Mouse (Mus musculus): ENCODE measurements around the gene Majin.
A peak's percentile ranks its signal among the peaks of the same experiment; 100 is the strongest.

Majin gene

DNA sequence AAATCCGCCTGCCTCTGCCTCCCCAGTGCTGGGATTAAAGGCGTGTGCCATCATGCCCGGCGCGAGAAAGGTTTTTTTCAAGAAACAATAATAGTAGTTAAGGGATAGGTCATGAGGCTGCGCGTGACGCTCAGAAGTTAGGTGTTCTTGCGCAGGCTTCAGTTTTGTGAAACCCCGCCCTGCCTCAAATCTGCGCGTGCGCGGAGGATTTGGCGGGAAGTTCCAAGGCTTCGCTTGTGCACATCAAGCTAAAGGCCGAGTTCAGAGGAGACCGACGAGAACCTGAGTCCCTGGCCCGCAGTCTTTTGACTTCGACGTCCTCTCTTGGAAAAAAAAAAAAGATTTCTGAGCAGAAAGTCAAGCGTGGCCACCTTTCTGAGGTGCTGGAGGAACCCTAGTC, at the start of gene Majin:
TSS of gene Majin (plus strand) at position 258 of the 400 bp plus-strand sequence.
- DNase-seq: no peak

GRCm38 (mm10) chr19:6136397-6136796, 47.8 kb upstream of the Majin start:
- DNase-seq: no peak

DNA sequence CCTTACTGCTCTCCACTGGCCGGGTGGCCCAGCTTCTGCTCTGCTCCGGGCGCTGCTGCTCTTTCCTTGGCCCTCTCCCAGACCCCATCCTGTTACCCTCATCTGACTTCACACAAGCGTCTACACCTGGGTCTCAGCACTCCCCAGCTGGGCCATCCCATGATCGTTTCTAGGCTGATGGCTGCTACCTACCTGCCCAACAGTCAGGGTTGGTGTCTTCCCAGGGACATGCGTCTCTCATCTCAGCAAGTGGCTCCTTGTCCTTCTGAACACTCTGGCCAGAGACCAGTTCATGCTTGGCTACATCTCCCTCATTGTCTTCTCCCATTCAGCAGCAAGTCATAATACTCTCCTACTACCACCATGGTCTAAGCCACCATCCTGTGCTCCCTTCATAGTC, 44.5 kb upstream of the Majin start:
- no peak for DNase-seq

GRCm38 (mm10) chr19:6140374-6140677, 43.9 kb upstream of the Majin start:
- DNase-seq: no peak

DNA sequence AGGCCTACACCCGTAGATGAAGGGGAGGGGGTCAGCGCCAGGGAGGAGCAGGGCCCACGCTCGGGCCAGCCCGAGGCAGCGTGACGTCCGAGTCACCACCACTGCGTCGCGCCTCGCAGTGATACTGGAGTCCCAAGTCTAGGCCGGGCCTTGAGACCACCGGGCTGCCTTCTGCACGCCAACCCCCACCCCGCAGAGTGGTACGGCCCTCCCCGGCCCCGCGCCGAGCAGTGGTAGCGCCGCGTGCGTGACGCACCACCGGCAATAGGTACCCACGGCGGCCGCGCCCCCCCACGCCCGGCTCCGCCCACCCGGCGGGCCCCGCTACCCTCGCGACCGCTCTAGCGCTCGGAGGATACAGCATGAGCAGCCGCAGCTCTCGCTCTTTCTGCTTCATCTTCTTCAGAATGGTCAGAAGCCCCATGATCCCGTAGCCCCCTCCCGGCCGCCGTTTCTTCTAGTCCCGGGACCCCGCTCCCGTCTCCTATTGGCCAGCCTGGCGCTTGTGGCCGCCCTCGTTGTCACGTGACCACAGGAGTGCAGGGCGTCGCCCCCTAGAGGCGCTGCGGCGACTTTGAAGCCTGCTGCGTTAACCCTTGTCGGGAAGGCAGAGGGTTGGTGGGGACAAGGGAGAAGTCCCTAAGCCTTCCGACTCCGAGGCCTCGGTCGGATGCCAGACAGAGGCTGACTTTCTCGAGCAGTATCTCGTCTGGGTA, 43.4 kb upstream of the Majin start, which contains the start of gene Batf2:
TSS of gene Batf2 (plus strand) at position 306 of the 716 bp plus-strand sequence.
- DNase-seq: peak; percentile 93

DNA sequence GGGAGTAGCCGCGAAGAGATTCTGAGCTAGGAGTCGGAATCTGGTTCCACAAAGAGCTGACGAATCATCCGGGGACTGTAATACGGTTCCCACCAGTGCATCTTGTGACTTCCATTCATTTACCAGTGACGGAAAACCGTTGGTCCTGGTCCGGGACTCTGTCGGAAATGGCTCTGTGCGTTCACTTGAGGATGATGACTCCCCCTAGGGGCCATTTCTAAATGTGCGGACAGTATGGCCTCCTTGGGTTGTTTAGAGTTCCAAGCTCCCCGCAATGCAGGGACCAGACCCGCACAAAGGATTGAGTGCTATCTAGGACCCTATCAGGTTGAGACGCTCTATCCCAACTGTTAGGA, 42.8 kb upstream of the Majin start, which contains the start of gene Arl2:
TSS of gene Arl2 (minus strand) at position 155 of the 356 bp plus-strand sequence.
- peak; percentile 74 for DNase-seq

DNA sequence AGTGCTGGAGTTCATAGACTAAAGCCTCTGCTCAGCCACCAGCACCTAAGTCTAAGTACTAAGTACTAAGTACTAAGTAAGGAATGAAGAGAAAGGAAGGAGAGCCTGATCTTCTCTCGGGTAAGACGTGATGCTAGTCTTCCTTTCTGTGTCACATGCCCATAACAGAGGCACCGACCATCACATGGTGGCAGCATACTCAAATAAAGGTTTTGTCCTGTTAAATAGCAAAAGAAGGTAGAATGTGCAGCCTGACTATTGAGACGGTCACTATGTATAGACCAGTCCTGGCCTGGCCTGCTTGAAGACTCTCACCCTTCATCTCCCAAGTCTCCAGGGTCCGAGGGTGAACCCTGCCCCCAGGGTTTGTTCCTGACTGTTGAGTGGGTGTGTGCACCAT, 39.3 kb upstream of the Majin start:
- no peak for DNase-seq

DNA sequence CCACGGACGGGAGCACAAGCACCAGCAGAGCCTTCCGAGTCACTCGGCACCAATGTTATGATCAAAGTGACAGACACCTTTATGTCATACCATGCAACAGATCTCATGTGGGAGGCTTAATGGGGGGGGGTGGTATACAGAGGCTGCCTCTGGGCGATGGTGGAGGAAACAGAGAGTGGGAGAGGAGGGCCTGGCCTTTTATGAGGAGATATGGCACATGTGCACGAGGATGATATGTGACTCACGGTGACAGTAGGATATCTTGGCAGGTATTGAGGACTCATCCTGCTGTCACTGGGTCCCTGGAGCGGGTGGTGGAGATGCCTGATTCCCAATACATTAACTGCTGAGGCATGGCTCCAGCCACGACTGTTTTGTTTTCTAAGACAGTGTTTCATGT, 29.0 kb upstream of the Majin start:
- DNase-seq: no peak

DNA sequence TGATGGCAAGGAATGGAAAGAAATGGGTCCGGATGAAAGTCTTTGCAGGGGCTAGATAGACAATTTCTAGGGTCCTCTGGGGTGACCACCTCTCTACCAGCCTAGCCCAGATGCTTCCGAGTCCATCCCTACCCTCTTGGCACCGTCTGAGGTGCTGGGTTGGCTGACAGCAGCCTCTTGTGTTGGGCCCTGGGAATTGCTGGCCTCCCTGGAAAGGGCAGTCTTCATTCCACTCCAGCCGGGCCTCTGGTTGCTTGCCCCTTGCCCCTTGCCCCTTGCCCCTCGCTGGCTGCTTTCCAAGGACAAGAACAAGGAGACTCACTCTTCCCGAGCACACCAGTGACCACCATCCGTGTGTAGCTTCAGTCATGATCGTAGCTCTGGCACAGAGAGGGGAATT, 27.8 kb upstream of the Majin start:
- DNase-seq: no peak

DNA sequence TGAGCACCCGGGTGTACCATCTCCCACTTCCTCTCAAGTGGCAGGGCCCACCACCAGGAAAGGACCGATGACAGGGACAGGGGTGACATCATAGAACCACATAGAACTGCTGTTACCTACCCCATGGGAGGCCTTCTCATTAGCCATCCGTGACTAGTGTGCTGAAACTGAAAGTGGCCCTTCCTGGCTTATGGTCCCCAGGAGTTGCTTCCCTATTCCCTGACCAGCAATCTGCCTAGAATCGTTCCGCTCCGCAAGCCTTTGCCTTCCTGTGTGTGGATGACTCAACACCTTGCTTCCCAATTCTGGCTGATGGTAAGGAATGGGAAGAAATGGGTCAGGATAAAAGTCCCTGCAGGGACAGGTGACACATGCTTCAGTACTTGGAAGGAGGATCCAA, 27.0 kb upstream of the Majin start:
- DNase-seq: no peak

- DNase-seq: no peak
Measured at GRCm38 (mm10) chr19:6163872-6164547, 20.2 kb upstream of the Majin start.

GRCm38 (mm10) chr19:6166750-6167149, 17.4 kb upstream of the Majin start:
- DNase-seq: no peak

DNA sequence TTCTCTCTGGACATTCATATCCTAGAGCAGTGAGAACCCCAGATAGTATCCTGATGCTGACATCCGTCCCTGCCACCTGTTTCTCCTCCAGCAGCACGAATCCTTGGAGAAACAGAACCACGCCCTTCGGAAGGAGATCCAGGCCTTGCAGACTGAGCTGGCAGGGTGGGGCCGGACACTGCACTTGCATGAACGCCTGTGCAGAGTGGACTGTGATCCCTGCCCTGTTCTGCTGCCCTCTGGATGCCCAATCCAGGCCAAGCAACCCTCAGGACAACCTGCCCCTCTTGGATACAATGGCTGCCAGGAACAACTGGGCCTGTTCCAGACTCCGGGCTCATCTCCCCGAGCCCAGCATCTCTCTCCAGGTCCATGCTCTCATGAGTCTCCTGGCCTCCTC, 13.0 kb upstream of the Majin start:
- DNase-seq: no peak

GRCm38 (mm10) chr19:6174771-6175170, 9.4 kb upstream of the Majin start:
- DNase-seq: no peak

- DNase-seq: no peak
Measured at GRCm38 (mm10) chr19:6178775-6179174, 5.4 kb upstream of the Majin start.

DNA sequence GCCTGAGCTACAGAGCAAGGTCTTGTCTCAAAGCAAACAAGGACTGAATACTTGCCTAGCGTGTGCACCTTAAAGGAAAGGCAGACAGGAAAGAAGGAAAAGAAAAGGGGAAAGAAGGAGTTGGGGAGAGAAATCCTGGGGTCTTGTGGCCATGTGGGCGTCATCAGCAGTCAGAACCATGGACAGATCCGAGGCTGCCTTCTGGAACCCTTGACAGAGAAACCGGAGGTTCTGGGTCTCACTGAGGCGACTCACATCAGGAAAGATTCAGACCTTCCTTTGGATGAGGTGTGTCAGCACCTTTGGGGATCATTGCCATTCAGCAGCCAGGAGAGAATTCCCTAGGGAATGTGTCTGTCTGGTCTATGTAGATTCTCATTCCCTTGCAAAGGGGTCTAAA, 2.6 kb upstream of the Majin start:
- no peak for DNase-seq

DNA sequence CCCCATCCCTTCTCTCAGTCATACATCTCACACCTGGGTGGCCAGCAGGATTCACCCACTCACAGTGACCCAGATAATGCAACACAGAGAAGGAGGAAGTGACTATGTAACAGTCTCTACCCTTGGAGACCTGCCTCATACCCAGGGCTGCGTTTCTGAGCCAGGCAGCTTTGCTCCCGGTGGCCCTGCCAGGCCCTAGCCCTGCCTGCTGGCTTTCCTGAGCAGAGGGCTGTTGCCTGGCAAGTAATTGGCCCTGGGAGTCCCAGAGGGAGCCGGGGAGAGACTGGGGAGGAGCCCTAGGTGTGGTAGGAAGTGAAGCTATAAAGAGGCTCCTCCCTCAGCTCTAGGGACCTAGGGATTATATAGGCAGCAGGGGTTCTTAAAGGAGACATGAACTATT, 1.7 kb upstream of the Majin start:
- DNase-seq: no peak

DNA sequence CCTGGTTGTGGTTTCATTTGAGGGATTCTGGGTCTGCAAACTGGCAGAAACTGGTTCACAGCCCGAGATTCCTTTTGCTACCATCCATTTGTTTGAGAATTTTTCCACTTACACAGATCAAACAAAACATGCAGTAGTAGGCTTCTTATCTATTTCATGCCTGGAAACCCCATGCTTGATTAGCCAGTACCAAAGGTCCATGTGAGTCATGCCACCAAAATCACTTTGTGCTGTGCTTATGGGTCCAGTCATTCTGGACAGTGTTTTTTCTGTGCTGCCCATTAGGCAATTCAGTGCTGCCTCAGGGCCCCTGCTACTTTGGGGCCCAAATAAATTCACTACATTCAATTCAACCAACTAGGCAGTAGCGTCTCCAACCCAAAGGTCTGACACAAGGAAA, 20.1 kb downstream of the Majin start:
- no peak for DNase-seq

GRCm38 (mm10) chr19:6206716-6207115, 22.5 kb downstream of the Majin start:
- DNase-seq: no peak

DNA sequence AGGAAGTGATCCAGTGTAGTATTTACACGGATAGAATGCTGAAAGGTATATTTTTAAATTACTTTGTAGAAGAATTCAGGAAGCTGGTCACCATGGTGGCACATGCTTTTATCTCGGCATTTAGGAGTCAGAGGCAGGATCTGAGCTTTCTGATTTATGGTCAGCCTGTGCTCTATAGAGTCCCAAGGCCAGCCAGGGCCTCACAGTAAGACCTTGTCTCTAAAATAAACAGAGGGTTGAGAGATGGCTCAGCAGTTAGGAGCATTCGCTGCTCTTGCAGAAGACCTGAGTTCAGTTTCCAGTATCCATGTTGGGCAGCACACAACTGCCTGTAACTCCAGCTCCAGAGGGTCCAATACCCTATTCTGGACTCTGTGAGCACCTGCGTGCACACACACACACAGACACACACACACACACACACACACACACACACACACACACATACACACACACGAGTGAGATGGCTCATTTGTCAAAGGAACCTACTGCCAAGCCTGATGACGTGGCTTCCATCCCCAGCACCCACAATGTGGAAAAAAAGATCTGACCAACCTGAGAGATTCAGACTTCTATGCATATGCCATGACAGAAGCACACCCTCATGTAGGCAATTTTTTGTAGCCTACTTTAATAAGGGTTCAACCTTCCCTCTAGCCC, 32.0 kb downstream of the Majin start:
- DNase-seq: no peak

DNA sequence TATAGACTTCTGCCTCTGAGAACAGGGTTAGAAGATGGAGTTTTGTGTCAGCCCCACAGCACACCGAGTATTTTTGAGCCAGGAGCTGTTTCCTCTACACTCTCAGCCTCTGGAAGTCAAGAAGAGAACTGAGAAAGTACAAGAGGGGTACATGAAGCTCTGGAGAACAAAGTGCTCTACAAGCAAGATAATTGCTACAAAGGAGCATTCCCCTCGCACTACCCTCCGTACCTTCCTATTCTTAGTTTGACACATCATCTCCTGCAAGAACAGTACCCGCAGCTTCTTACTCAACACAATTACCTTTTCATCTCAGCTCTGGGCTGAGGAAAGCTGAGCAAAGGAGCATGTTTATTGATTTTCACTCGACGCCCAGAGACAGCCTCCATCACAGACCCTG, 34.4 kb downstream of the Majin start:
- DNase-seq: no peak

DNA sequence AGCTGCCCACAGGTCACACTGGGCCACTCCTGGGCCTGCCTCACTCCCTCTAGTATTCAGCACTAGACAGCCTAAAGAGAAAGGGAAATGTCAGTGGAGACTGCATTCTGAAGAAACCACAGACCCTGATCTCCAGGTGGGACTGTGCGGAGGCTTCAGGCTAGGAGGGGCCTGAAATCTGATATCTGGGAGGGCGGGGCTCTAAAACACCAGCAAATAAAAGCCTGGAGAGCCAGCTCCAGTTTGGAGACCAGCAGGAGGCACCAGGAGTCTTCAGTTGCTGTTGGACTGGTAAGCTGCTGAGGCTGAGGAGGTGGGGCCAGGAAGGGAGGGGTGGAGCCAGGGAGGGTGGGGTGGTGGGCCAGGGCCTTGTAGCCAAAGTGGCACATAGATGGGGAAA, 41.9 kb downstream of the Majin start, which contains the start of gene Gpha2:
TSS of gene Gpha2 (plus strand) at position 246 of the 400 bp plus-strand sequence.
- no peak for DNase-seq

GRCm38 (mm10) chr19:6226763-6227162, 42.6 kb downstream of the Majin start:
- DNase-seq: no peak

- no peak for DNase-seq
Measured at GRCm38 (mm10) chr19:6227864-6228263, 43.7 kb downstream of the Majin start.
